Mouse (Mus musculus) CD4-positive naive resting alpha-beta T cell, adult 57 days (primary cell): ENCODE measurements around the gene Gemin4. TPM values are rescaled to one million over a fixed set of nuclear protein-coding genes. Genes with fewer than 3 reads are reported as not detected.

Experiments used
- total RNA-seq: library from RNA; stranded (reverse); gene quantifications from one replicate; pipeline ENCODE4 v1.2.4, GENCODE M21; 2023

Gemin4 gene
- 9.4 TPM for total RNA-seq

GRCm38 (mm10) chr11:76217390-76217800, at the start of gene Gemin4, which contains the start of gene Dbil5:
Gene Gemin4, minus strand, starts transcription at chr11:76217664.
Gene Dbil5, plus strand, starts transcription at chr11:76217608.

GRCm38 (mm10) chr11:76242901-76243810, 25.7 kb upstream of the Gemin4 start, which contains the start of the genes Mrm3 and Glod4:
Gene Mrm3, plus strand, starts transcription at chr11:76243715.
Gene Glod4, minus strand, starts transcription at chr11:76243725.

GRCm38 (mm10) chr11:76179495-76180145, 37.8 kb downstream of the Gemin4 start, which contains the start of the genes Vps53 and Fam57a:
Gene Vps53, minus strand, starts transcription at chr11:76179647.
Gene Fam57a, plus strand, starts transcription at chr11:76179671.

Other genes starting within 250 kb of the Gemin4 start
- 1.1 TPM for gene 1700016K19Rik, start 217.8 kb downstream of the Gemin4 start, total RNA-seq
- 76.1 TPM for gene Rflnb, start 189.9 kb downstream of the Gemin4 start, total RNA-seq
- 47.1 TPM for gene Vps53, start 38.0 kb downstream of the Gemin4 start, total RNA-seq
- 2.7 TPM for gene Fam57a, start 38.0 kb downstream of the Gemin4 start, total RNA-seq
- not detected for gene Dbil5, start 56 bp downstream of the Gemin4 start, total RNA-seq
- 15.4 TPM for gene Mrm3, start 26.1 kb upstream of the Gemin4 start, total RNA-seq
- gene Glod4, start 26.1 kb upstream of the Gemin4 start, total RNA-seq: 15.7 TPM
- gene Nxn, start 181.5 kb upstream of the Gemin4 start, total RNA-seq: 9.1 TPM
- 18.8 TPM for gene Timm22, start 189.3 kb upstream of the Gemin4 start, total RNA-seq